Mouse (Mus musculus) naive thymus-derived CD4-positive, alpha-beta T cell, adult 2 months (primary cell): ENCODE data around the gene Sned1.
A peak's percentile ranks its signal among the peaks of the same experiment; 100 is the strongest.
"Not testable (repeated sequence)": the region's sequence is repeated elsewhere in the genome, so short reads cannot be mapped to it uniquely, and the experiment has no call there.

ENCODE experiments used
- DNase-seq: peaks from one replicate; pipeline ENCODE4 v3.0.0-alpha.2; 2011; ENCODE audit warnings: low read depth

Gene Sned1

DNA sequence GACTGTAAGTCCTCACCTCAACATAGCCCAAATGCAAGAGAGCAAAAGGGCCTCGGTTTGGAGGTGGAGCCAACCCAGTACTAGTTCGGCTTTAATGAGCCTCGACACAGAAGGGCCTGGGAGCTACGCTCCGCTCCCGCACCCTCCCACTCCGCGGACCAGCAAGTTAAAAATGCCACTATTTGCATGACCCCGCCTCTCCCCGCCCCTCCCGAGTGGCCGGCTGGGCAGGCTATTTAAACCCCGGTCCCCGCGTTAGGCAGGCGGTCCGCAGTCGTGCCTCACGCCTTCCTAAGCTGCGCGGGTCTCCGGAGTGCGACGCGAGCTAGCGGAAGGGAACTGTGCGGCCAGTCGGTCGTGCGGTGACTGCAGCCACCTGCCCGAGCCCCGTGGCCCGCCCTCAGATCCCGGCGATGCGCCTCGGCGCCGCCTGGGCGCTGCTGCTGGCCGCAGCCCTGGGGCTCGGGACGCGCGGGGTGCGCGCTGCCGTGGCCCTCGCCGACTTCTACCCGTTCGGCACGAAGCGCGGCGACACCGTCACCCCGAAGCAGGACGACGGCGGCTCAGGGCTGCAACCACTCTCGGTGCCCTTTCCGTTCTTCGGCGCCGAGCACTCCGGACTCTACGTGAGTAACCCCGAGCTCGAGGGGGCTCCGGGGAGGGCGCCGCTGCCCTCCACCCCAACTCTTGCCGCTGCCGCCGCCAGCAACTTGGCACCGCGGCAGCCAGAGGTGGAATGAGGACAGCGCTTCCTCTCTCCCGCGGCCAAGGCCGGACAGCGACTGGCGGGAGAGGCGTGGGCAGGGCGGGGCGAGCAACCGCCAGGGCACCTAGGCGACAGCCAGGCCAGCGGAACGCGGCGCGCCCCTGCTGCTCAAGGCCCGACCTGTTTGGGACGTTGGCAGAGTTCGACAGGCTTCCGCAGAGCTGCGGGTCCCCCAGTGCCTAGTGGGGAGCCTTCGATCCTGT, at the start of gene Sned1:
Gene Sned1 (plus strand): TSS at position 266 of the 969 bp plus-strand sequence.
- DNase-seq, result no peak

GRCm38 (mm10) chr1:93190726-93191305, 44.8 kb upstream of the Sned1 start:
- no peak for DNase-seq

DNA sequence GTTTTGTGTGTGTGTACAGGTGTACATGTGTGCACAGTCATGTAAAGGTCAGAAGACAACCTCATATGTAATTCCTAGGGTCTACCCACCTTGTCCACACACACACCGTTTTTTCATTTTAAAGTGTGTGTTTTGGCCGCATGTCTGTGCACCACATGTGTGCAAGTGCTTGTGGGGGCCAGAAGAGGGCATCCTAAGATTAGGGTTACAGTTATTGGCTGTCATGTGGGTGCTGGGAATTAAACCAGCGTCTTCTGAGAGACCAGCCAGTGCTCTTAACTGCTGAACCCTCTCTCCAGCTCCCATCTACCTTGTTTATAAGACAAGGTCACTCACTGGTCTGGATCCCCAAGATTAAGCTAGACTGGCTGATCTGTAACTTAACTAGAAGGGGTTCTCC, 40.7 kb upstream of the Sned1 start:
- DNase-seq, result no peak

DNA sequence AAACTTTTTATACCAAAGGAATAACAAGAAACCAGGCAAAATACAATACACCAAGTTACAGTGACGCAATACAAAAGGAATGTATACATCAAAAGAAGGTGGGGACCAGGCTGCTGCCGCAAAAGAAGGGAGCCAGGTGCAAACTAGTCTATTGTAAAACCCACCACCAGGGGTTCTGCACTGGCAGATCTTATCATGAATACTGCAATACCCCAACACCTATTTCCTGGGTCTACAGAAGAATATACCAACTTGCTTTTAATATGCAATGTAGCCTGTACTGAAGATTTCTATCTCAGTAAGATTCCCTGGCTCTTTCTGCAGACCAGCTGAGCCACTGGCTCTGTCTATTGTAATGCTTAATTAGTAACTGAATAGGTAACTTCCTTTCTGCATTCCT, 38.2 kb upstream of the Sned1 start:
- DNase-seq, result not testable (repeated sequence)

DNA sequence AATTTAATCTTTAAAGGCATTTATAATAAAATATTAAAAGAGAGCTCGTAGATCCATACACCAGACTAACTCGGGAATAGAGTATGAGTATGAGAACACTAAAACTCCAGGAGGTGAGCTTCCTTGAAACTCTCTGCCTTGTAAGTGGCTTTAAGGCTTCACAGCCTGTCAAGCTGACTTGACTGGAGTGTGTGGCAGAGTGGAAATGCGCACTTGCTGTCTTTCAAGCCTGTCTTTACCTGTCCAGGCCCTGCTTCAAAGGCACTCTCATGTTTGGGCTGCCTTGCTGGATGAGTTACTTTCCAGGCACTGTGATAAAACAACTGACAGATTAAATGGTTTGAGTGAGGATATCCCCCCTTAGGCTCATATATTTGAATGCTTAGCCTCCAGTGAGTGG, 37.7 kb upstream of the Sned1 start:
- no peak for DNase-seq

- no peak for DNase-seq
These were observed 29.2 kb upstream of the Sned1 start for GRCm38 (mm10) chr1:93206277-93206970.

GRCm38 (mm10) chr1:93207536-93208064, 28.0 kb upstream of the Sned1 start:
- DNase-seq, result no peak

- no peak for DNase-seq
These were observed 25.4 kb upstream of the Sned1 start for GRCm38 (mm10) chr1:93210213-93210641.

GRCm38 (mm10) chr1:93211019-93211418, 24.6 kb upstream of the Sned1 start:
- no peak for DNase-seq

DNA sequence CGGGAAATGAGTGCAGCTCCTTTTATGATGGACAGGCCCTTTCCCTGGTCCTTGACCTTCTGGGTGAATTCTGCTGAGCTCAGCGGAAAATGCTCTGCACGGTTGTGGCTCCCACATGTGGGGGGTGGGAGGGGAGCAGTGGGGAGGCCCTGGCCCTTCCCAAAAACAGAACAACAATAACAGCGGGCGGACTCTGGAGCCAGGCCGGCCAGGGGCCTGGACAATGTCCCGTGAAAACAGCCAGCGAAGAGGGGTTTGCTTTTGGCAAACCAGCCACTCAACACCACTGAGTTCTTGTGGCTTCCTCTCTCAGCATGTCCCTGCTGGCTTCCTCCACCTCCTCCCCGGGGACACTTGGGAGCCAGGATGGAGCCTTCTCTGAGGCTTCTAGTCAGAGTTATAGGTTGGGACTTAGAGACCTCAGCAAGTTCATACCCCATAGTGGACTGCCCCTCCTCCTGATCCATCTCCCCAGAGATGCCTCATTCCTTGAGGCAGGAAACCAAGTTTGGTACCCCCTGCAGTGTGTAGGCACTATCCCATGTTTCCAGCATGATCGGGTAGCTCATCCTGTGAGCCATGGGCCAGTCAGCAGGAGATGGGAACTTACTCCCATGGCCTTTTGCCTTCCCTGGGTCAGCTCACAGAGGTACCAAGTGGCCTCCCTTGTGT, 24.0 kb upstream of the Sned1 start:
- DNase-seq, result no peak

- no peak for DNase-seq
These were observed 23.2 kb upstream of the Sned1 start for GRCm38 (mm10) chr1:93212441-93212840.

DNA sequence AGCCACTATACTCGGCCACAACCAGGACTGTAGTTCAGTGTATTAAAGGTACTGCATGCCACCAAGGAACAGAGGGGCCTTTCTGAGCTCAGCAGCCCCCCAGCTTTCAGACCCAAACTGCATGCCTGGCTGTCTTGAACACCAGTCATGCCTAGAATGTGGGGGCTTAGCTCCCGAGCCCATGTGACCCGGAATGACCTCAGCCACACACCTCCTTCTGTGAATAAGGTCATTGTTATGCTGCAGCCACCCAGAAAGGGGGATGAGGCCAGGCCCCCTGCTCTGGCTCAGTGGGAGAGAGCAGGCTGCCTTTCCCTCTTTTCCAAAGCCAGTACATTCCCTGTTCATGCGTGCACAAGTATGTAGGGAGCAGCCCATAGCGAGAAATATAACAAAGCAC, 21.0 kb upstream of the Sned1 start:
- no peak for DNase-seq

GRCm38 (mm10) chr1:93216839-93217497, 18.7 kb upstream of the Sned1 start:
- no peak for DNase-seq

DNA sequence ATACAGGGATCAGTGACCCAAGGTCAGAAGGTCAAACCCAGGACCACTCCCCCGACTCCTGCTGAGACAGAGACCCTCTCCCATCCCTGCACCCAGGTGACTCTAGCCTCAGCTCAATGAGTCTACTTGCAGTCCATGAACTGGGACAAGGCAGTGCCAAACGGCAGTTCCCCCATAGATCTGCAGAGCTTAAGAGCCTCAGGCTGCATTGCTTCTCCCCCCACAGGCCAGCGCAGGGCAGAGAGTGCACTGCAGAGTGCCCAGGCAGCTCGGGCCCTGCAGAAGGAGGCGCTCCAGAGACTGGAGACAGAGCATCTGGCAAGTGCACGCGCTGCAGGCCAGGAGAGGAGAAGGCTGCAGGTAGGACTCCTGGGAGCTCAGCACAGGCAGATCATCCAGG, 18.1 kb upstream of the Sned1 start:
- DNase-seq, result no peak

- no peak for DNase-seq
These were observed 14.9 kb upstream of the Sned1 start for GRCm38 (mm10) chr1:93220776-93221175.

GRCm38 (mm10) chr1:93223972-93224371, 11.7 kb upstream of the Sned1 start:
- peak; percentile 43 for DNase-seq

DNA sequence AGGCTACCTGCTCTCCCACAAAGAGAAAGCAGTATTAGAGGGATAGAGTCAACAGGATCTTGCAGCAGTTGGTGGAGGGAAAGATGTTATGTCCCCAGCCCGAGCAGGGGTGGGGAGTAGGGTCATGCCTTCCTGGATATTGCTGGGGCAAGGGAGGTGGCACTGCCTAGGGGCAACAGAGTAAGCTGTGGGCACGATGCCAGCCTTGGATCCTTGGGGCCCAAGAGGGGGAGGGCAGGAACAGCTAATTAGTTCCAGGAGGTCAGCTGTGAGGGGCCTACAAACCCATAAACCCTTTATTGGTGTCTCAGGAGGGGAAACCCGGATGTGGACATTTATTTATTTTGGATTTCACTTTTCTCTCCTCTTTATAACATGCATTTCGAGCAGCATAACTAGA, 10.4 kb upstream of the Sned1 start:
- DNase-seq, result no peak

DNA sequence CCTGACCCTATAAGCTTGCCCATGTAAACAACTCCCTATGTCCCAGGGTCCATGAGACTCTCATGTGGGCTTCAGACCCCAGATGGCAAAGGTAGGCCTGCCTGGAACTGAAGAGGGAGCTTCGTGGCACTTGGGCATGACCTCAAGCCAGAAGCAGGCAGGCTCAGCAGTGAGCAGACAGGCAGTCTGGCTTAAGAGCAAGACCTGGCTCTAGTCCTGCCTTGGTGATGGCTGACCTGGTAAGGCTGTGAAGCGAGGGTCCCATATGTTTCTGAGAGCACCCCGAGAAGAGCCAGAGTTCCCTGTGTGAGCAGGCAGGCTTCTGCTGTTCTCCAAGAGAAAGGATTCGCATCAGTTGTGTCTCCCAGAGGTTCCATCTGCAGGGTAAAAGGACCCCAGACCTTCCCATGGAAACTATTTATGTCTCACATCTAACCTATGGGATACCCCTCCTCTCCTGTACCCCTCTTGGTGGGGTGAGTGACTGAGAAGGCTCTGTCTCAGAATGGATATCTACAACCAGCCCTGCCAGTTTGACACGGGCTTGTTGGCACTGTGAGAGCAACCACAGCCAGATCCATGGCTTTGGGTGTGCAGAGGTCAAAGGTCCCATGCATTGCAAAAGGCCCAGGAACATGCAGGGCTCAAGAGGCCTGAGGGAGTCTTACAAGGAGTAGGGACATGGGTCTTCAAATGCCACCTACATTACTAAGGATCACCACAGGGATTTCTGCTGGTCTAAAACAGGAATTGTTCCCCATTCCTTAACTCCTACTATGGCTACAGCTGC, 9.7 kb upstream of the Sned1 start:
- DNase-seq, result no peak

GRCm38 (mm10) chr1:93227303-93227975, 8.2 kb upstream of the Sned1 start:
- DNase-seq, result no peak

GRCm38 (mm10) chr1:93227976-93228365, 7.7 kb upstream of the Sned1 start:
- no peak for DNase-seq
